Mouse (Mus musculus): ENCODE results near the gene Rtkn2.

Rtkn2 gene

DNA sequence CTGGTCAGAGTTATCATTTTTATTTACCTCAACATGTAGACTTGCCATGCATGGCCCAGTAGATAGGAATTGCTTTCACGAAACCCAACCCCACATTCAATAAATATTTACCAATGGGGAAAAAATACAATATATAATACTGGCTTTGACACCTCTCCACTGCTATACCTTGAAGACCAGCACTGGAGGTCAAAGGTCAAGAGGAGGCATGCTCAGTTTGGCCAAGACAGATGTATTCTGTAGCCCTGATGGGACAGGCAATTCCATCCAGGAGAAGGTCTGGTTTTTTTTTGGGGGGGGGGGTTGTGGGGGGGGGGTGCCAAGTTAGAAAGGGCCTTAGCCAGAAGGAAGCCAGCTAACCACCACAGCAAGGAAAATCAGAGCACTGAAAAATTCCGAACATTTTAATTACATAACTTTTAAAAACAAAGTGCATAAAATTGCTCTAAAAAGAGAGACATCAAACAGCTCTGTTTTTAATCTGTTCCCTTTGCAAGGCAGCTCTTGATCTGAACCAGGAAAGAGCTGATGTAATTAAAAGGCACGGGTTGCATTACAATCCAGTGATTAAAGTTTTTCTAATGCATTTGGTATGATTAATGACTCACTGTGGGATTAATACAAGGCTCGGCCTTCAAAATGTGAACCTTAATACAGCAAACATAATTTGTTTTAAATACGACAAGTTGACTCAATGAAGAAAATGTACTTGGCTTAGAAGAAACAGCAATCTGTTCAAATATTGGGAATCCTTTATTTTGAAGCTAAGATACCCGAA lies 123.9 kb downstream of the Rtkn2 start:
- in situ Hi-C loops (cut with MseI, MboI), result no loop called here

DNA sequence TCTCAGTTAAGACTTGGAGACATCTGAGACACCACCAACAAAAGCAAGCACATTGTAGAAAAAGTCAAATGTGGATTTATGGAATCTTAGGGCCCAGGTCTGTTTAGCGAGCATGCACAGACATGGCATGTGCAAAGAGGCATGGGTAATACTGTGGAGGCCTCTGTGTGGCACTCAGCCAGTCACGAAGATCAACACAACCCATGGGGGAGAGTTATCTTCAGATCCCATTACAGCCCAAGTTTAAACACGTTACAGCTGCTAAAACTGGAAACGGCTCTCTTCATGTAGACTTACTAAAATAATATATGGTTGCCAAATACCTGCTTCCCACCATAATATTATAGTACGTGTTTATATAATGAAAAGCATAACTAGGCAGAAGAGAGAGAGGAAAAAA lies 124.6 kb downstream of the Rtkn2 start:
- in situ Hi-C loops (cut with MseI, MboI), result no loop called here

GRCm38 (mm10) chr10:68104481-68104880 lies 125.1 kb downstream of the Rtkn2 start:
- in situ Hi-C loops (cut with MseI, MboI), result no loop called here

GRCm38 (mm10) chr10:68104881-68105781 lies 125.8 kb downstream of the Rtkn2 start:
- in situ Hi-C loops (cut with MseI, MboI), result no loop called here

GRCm38 (mm10) chr10:68106351-68106950 lies 127.1 kb downstream of the Rtkn2 start:
- in situ Hi-C loops (cut with MseI, MboI), result no loop called here

DNA sequence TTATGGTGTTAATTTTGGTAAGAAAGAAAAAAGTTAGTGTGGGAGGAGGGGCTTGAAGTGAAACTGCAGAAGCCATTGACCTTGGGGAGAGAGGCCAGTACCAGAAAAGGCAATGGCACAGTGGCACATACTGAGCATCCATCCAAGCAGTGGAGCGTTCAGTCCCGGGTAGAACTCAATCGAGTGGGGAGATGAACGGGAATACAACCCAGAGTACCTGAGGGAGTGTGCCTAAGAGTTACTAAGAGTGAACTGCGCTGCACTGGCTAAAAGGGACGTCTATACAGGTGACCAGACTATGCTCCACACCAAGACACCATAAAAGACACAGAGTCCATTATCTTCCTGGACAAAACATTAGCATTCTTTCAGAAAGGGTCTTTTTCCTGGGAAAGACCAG lies 128.3 kb downstream of the Rtkn2 start:
- in situ Hi-C loops (cut with MseI, MboI), result no loop called here

All from mouse trophoblast stem cell (cell line).